10 mouse cellular contexts compared by ENCODE assay signal in the genomic region with DNA sequence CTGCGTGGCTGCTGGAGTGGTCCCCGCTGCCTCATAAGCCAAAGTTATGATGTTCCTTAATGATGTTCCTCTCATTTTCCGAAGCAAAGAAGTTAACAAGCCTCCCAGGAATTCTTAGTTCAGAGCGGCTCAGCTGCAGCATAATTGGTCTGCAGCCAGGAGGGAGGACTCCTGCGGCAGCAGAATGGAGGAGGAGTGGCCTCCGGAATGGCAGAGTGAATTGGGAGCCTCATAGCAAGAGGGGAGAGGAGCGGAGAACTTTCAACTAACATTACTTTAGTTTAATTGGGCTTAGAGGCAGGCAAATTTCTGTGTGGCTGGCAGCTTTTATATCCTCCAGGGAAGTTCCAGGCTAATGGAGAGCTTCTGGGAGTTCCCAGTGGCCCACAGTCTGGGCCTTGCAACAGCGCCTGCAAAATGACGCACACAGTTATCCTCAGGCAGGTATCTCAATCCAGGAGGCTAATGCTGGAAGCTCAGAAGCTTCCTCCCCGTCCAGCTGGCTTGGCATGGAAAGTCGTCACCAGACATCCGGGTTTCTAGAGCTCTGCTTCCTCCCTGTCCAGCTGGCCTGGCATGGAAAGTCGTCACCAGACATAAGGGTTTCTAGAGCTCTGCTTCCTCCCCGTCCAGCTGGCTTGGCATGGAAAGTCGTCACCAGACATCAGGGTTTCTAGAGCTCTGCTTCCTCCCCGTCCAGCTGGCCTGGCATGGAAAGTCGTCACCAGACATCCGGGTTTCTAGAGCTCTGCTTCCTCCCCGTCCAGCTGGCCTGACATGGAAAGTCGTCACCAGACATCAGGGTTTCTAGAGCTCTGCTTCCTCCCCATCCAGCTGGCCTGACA. TPM values are rescaled to one million over a fixed set of nuclear protein-coding genes. Genes with fewer than 3 reads are reported as not detected.
A peak's percentile ranks its signal among the peaks of the same experiment; 100 is the strongest.
DNase-seq lines count a peak whose midpoint lies in the region; ATAC-seq and TF ChIP-seq lines count a peak whose summit lies in the region.
"Had no signal": no experiment of that assay in that cellular context is flagged by ENCODE, and none has a peak within 500 bp of the region (broad histone marks: within the 10 kb centered on the region; RNA-seq: fewer than 3 reads in every experiment).

No protein-coding gene starts in this region.

- H3K27ac ChIP-seq in gastrocnemius, adult 2 months, result peak overlapping the region; percentile 17; the same call in 1 of the 2 replicates
- H3K27ac ChIP-seq in brown adipose tissue, adult 24 weeks (replicated peaks; ENCODE audit: low read depth, low read length), result no peak overlapping the region
- peak overlapping the region; percentile 72 for H3K27ac ChIP-seq in limb, embryonic 12.5 days
- no peak overlapping the region for H3K27ac ChIP-seq in thymus, adult 2 months (ENCODE audit: control insufficient read depth, insufficient read depth, low read length)
- H3K27ac ChIP-seq: neural tube, embryonic 12.5 days had no signal

- intact Hi-C loops in gastrocnemius, adult 2 months (cut with DNase I), result no loop called here
- intact Hi-C loops in gastrocnemius, postnatal 36 days (cut with DNase I), result no loop called here
- intact Hi-C loops in left cerebral cortex, postnatal 4 days (cut with DNase I), result no loop called here

- no peak for TF ChIP-seq CTCF in gastrocnemius, adult 2 months (IDR thresholded peaks at IDR 0.05)
- TF ChIP-seq CTCF in thymus, adult 2 months (IDR thresholded peaks at IDR 0.05; ENCODE audit: borderline replicate concordance, control insufficient read depth, extremely low read depth, insufficient read depth, low read length, poor library complexity), result no peak

- peak overlapping the region; percentile 33 for H3K4me2 ChIP-seq in limb, embryonic 12.5 days
- H3K4me2 ChIP-seq: neural tube, embryonic 12.5 days had no signal

- H3K4me1 ChIP-seq in brown adipose tissue, adult 24 weeks (ENCODE audit: control insufficient read depth, insufficient read depth, insufficient read length, low read length), result no peaks in the 10 kb centered on the region
- peaks cover 14% of the 10 kb centered on the region for H3K4me1 ChIP-seq in limb, embryonic 12.5 days (replicated peaks)
- no peaks in the 10 kb centered on the region for H3K4me1 ChIP-seq in thymus, adult 2 months (replicated peaks; ENCODE audit: control insufficient read depth, insufficient read depth, low read length)
- H3K4me1 ChIP-seq: neural tube, embryonic 12.5 days had no signal

- no peaks in the 10 kb centered on the region; the same call in 1 of the 2 replicates for H3K27me3 ChIP-seq in limb, embryonic 12.5 days
- no peaks in the 10 kb centered on the region for H3K27me3 ChIP-seq in thymus, adult 2 months (ENCODE audit: control insufficient read depth, insufficient read depth, low read length)
- H3K27me3 ChIP-seq: neural tube, embryonic 12.5 days had no signal

- H3K36me3 ChIP-seq in limb, embryonic 12.5 days, result no peaks in the 10 kb centered on the region
- no peaks in the 10 kb centered on the region for H3K36me3 ChIP-seq in thymus, adult 2 months (ENCODE audit: control insufficient read depth, insufficient read depth, low read length)
- H3K36me3 ChIP-seq: neural tube, embryonic 12.5 days had no signal

- peak; percentile 41 for DNase-seq in gastrocnemius, adult 2 months
- DNase-seq in gastrocnemius, postnatal 36 days, result no peak
- peak; percentile 17 for DNase-seq in left cerebral cortex, postnatal 4 days
- no peak for DNase-seq in left cerebral cortex, adult 18-20 months (ENCODE audit: low spot score in 2 of 2)
- no peak for DNase-seq in thymus, adult 2 months
- DNase-seq in cerebellum, postnatal 4 days (ENCODE audit: low spot score in 2 of 2), result no peak

- H3K9me3 ChIP-seq in limb, embryonic 12.5 days, result no peaks in the 10 kb centered on the region
- H3K9me3 ChIP-seq: neural tube, embryonic 12.5 days had no signal

- peak overlapping the region; percentile 13; the same call in 1 of the 2 replicates for H3K4me3 ChIP-seq in gastrocnemius, adult 2 months
- peak overlapping the region; percentile 0; the same call in 1 of the 2 replicates for H3K4me3 ChIP-seq in brown adipose tissue, adult 24 weeks (ENCODE audit: insufficient read depth, low read depth, low read length)
- no peak overlapping the region for H3K4me3 ChIP-seq in limb, embryonic 12.5 days (replicated peaks)
- no peak overlapping the region for H3K4me3 ChIP-seq in thymus, adult 2 months (ENCODE audit: control insufficient read depth, insufficient read depth, low read length)
- H3K4me3 ChIP-seq: neural tube, embryonic 12.5 days had no signal

- TF ChIP-seq POLR2A in thymus, adult 2 months (IDR thresholded peaks at IDR 0.05; ENCODE audit: control insufficient read depth, extremely low read depth, insufficient read depth, low read length, poor library complexity), result no peak

- WGBS in limb, embryonic 12.5 days, result 33% methylated on average over 20 of the region's 20 CpGs
- 48% methylated on average over 20 of the region's 20 CpGs for WGBS in thymus, adult 2 months

- no peak overlapping the region for H3K9ac ChIP-seq in limb, embryonic 12.5 days (replicated peaks)
- H3K9ac ChIP-seq: neural tube, embryonic 12.5 days had no signal

- ATAC-seq in limb, embryonic 12.5 days (ENCODE audit: insufficient number of reproducible peaks, insufficient read depth, low FRiP score, low TSS enrichment, low read depth), result peak; percentile 61; the same call in 1 of the 2 replicates

RNA-seq across cellular contexts. Expression of a gene that starts 16.2 kb away (rescaled TPM):
- not detected for total RNA-seq in gastrocnemius, adult 2 months (2021)
- total RNA-seq in gastrocnemius, postnatal 36 days (2021), result not detected
- not detected for total RNA-seq in left cerebral cortex, postnatal 4 days (2021)
- not detected for total RNA-seq in left cerebral cortex, adult 18-20 months (2021)
- polyA plus RNA-seq in brown adipose tissue, adult 24 weeks (2012; ENCODE audit: insufficient read depth, insufficient read length, missing spikeins), result not detected in 2 replicates
- polyA plus RNA-seq in limb, embryonic 12.5 days (2016; fragmentation: Nextera tagmentation; extraction: Ambion mirVana), result not detected in 2 replicates
- not detected in 2 replicates for polyA plus RNA-seq in thymus, adult 2 months (2012; rRNA removed)
- total RNA-seq: liver, adult 2 months had no signal
- polyA plus RNA-seq: liver, adult 2 months; neural tube, embryonic 12.5 days had no signal

RNA-seq across cellular contexts. Expression of a gene that starts 22.0 kb away (rescaled TPM):
- 10 to 100 TPM; 24.9 to 26.7 TPM for total RNA-seq in gastrocnemius, adult 2 months (2021)
- 10 to 100 TPM; 21.7 to 28.9 TPM for total RNA-seq in gastrocnemius, postnatal 36 days (2021)
- total RNA-seq in left cerebral cortex, postnatal 4 days (2021), result 10 to 100 TPM; 72.4 to 76.5 TPM
- total RNA-seq in left cerebral cortex, adult 18-20 months (2021), result 10 to 100 TPM; 55.9 to 63.5 TPM
- polyA plus RNA-seq in brown adipose tissue, adult 24 weeks (2012; ENCODE audit: insufficient read depth, insufficient read length, missing spikeins), result 45.1 and 47.8 TPM in 2 replicates
- 158 and 159 TPM in 2 replicates for polyA plus RNA-seq in limb, embryonic 12.5 days (2016; fragmentation: Nextera tagmentation; extraction: Ambion mirVana)
- polyA plus RNA-seq in thymus, adult 2 months (2012; rRNA removed), result 29.7 and 32.1 TPM in 2 replicates

RNA-seq across cellular contexts. Expression of a gene that starts 22.0 kb away (rescaled TPM):
- not detected for total RNA-seq in gastrocnemius, adult 2 months (2021)
- total RNA-seq in gastrocnemius, postnatal 36 days (2021), result not detected
- 1 to 10 TPM in 1 of 2 experiments, under 1 TPM in 1; 0.97 to 1.3 TPM for total RNA-seq in left cerebral cortex, postnatal 4 days (2021)
- total RNA-seq in left cerebral cortex, adult 18-20 months (2021), result under 1 TPM; 0.79 to 0.98 TPM
- not detected in 2 replicates for polyA plus RNA-seq in brown adipose tissue, adult 24 weeks (2012; ENCODE audit: insufficient read depth, insufficient read length, missing spikeins)
- polyA plus RNA-seq in limb, embryonic 12.5 days (2016; fragmentation: Nextera tagmentation; extraction: Ambion mirVana), result 0.23 and 0.45 TPM in 2 replicates
- polyA plus RNA-seq in thymus, adult 2 months (2012; rRNA removed), result 0.05 TPM in 2 replicates
- total RNA-seq: liver, adult 2 months had no signal
- polyA plus RNA-seq: liver, adult 2 months had no signal

RNA-seq across cellular contexts. Expression of a gene that starts 50.0 kb away (rescaled TPM):
- total RNA-seq in gastrocnemius, adult 2 months (2021), result not detected
- not detected for total RNA-seq in gastrocnemius, postnatal 36 days (2021)
- total RNA-seq in left cerebral cortex, postnatal 4 days (2021), result not detected
- total RNA-seq in left cerebral cortex, adult 18-20 months (2021), result not detected
- not detected in 2 replicates for polyA plus RNA-seq in brown adipose tissue, adult 24 weeks (2012; ENCODE audit: insufficient read depth, insufficient read length, missing spikeins)
- 0.13 TPM in 1 of 2 replicates, not detected in the other for polyA plus RNA-seq in limb, embryonic 12.5 days (2016; fragmentation: Nextera tagmentation; extraction: Ambion mirVana)
- 0.13 TPM in 1 of 2 replicates, not detected in the other for polyA plus RNA-seq in thymus, adult 2 months (2012; rRNA removed)
- total RNA-seq: liver, adult 2 months had no signal
- polyA plus RNA-seq: liver, adult 2 months; neural tube, embryonic 12.5 days had no signal

Comparison
In these comparisons a context has a peak if more than half of its experiments do, and no peak if none do; other contexts are left out.
1. DNase-seq: peak in gastrocnemius, adult 2 months (single experiment) and left cerebral cortex, postnatal 4 days (single experiment); none in gastrocnemius, postnatal 36 days (0 of 2), left cerebral cortex, adult 18-20 months (0 of 2), thymus, adult 2 months (single experiment) and cerebellum, postnatal 4 days (0 of 2).
2. H3K27ac ChIP-seq: peak in gastrocnemius, adult 2 months (single experiment) and limb, embryonic 12.5 days (single experiment); none in brown adipose tissue, adult 24 weeks (single experiment) and thymus, adult 2 months (single experiment).
3. H3K4me3 ChIP-seq: peak in gastrocnemius, adult 2 months (single experiment) and brown adipose tissue, adult 24 weeks (single experiment); none in limb, embryonic 12.5 days (single experiment) and thymus, adult 2 months (single experiment).